Mouse (Mus musculus) bone marrow macrophage, adult 2 months (primary cell): ENCODE results near the gene Olfr106-ps.

ENCODE experiments used
- CTCF ChIP-seq: IDR thresholded peaks from 2 replicates; pipeline ENCODE4 v1.5.1; 2012; ENCODE audit warnings: low read depth, mild to moderate bottlenecking, low read length, moderate library complexity
- POLR2A ChIP-seq: IDR thresholded peaks from 2 replicates; pipeline ENCODE4 v1.6.1; 2012; ENCODE audit warnings: mild to moderate bottlenecking, low read depth, low read length, borderline replicate concordance

DNA sequence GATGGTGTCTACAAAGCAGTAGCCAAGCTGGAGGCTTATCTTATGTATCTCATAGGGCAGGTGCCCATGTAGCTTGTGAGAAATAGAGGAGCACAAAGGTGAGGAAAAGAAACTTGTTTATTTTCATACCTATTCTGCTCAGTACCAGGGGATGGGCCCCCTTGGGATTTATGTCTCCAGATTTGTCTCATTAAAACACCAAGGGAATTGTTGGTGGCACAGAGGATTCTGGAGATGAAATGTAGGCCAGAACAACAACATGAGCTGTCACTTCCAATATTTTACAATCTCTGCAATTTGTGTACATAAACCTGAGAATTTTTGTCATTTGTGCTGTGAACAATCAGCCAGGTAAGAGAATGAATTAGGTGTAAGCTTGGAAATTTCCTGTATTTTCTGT lies 30.9 kb upstream of the Olfr106-ps start, which contains the start of gene Olfr104-ps:
- TF ChIP-seq POLR2A (no peak), CTCF (no peak)
